Mouse (Mus musculus): ENCODE data around the gene Slc9a9.

DNA sequence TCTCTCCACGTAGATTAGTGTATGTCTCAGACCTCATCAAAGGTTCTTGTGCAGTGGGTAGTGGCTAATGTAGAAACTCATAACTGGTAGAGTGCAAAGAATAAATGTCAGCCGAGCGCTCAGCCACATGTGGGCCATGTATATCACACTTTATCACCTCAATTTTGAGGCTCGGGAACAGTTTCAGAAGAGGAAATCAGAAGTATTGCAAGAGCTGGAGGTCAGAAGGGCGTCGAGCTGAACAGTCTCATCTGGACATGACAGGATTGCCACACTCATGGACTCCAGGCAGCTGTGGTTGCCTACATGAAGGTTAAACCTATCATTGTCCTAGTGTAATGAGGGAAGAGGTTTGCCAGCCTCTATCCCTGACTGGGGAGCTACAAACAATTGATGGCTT is 177.9 kb downstream of the Slc9a9 start:
- TF ChIP-seq POLR2A (IDR thresholded peaks at IDR 0.05; ENCODE audit: control insufficient read depth, low read depth, low read length) (no peak), CTCF (IDR thresholded peaks at IDR 0.05; ENCODE audit: control insufficient read depth, insufficient read depth, insufficient replicate concordance, low read depth, low read length) (no peak)
